Mouse (Mus musculus): ENCODE measurements at regions not wholly inside any gene's neighbourhood (a gene's known extent, or its start where the extent isn't known, plus 50 kb on each side); places are given as distances from the start of the nearest gene placed in this dataset.

GRCm38 (mm10) chr11:84638353-84638752 is 113.0 kb upstream of the Lhx1 start:
- DNase-seq (ENCODE audit: low spot score in 2 of 2) = no peak

GRCm38 (mm10) chr11:84637268-84637667 is 111.9 kb upstream of the Lhx1 start:
- no peak for DNase-seq (ENCODE audit: low spot score in 2 of 2)

DNA sequence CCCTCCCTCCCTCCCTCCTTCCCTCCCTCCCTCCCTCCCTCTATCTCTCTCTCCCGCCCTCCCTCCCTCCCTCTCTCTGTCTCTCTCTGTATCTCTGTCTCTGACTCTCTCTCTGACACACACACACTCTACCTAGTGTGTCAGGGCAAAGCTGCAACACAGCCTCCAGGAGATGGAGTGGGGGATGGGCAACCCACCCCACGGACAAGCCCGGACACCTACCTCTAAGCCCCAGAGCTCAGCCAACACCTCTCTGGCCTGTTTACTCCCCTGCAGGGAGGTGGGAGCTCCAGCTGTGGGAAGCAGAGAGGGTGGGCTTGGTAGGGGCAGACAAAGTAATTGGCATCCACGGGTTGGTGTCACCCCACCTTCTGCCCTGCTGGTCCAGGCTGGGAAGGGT is 109.7 kb upstream of the Lhx1 start:
- DNase-seq (ENCODE audit: low spot score in 2 of 2) = no peak

GRCm38 (mm10) chr11:84633300-84633699 is 108.0 kb upstream of the Lhx1 start:
- no peak for DNase-seq (ENCODE audit: low spot score in 2 of 2)

DNA sequence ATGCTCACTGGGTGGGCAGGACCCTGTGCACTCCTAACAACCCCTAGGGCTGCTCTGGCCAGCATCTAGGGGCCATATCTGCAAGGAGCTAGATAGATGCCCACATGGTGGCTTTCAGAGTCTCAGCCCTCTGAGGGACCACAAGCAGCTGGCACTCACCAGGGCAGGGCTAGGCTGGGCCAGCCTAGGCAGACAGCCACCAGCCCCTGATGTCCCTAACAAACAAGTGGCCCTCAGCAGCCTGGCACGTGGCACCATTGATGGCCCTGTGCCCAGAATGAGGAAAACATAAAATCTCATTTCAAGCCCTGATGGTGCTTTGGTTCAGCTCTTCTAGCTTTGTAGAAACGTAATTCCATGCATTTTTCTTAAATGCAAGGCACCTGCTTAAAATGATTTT is 102.8 kb upstream of the Lhx1 start:
- peak; percentile 44 to 85 for DNase-seq (ENCODE audit: low spot score in 2 of 2)

- DNase-seq (ENCODE audit: low spot score in 2 of 2) = peak in 1 of 2 experiments; percentile 63
Observed at GRCm38 (mm10) chr11:84627685-84628084, 102.3 kb upstream of the Lhx1 start.

DNA sequence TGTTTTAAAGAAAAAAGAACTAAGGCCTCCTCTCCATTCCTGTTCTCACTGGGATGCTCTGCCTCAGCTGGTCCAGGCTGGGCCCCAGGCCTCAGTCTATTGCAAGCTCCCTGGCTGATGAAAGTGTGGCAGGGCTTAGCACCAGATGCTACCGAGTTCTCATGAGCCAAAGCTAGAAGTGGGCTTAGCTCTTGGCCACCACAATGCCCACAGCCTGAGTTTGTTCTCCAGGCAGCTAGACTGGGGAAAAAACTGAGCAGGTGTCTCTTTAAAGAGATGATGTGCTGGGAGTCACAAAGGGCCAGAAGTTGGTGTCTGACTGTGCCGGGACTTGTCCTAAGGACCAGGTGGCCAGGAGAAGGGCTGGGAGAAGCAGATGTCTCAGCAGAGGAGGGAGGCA is 101.9 kb upstream of the Lhx1 start:
- no peak for DNase-seq (ENCODE audit: low spot score in 2 of 2)

DNA sequence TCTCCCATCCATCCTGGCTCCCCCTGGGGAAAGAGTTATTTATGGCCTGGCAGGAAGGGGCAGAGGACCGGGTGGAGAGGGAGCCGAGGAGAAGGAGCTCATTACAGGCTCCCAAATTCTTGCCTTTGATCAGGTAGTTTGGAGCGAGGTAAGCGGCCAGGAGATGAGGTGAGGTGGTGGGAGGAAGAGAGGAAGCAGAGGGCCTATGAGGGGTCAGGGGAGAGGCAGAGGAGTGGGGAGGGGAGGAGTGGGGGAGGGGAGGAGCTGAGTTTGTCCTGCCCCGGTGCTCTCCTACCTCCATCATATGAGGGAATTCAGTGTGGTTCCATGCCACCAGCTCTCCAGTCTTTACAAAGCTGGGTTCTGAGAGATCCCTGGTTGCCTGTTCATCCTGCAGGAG is 98.8 kb upstream of the Lhx1 start:
- no peak for DNase-seq (ENCODE audit: low spot score in 2 of 2)

DNA sequence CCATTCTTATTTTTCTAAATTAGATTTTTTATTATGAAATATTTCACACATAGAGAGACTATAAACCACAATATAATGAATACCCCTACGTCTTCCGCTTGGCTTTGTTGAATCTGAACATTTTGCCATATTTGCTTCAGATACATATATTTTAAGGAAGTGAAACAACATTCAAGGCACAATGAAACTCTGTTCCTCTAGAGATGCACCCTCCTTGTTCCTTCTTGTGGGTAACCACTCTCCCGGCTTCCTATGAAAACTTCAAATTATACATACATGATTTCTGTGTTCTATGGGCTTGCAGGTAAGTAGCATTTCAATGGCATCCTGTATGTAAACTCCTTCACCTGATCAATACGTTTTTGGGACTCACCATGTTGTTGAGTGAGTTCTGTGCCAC is 94.4 kb upstream of the Lhx1 start:
- DNase-seq (ENCODE audit: low spot score in 2 of 2) = no peak

GRCm38 (mm10) chr11:84618576-84618975 is 93.2 kb upstream of the Lhx1 start:
- DNase-seq (ENCODE audit: low spot score in 2 of 2) = no peak

GRCm38 (mm10) chr11:84612982-84613720 is 87.8 kb upstream of the Lhx1 start:
- peak in 1 of 2 experiments; percentile 27 for DNase-seq (ENCODE audit: low spot score in 2 of 2)

DNA sequence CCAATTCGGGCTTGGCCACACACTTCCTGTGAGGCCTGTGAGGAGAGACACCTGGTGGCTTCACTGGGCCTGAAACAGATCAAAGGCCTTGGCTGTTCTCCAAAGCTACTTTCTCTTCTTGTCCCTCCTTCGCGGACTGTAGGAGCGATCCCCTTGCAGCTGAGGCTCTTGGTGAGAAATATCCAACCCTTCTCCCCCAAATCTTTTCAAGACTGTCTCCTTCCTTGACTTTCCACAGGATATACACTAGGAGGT is 86.2 kb upstream of the Lhx1 start:
- DNase-seq (ENCODE audit: low spot score in 2 of 2) = no peak

DNA sequence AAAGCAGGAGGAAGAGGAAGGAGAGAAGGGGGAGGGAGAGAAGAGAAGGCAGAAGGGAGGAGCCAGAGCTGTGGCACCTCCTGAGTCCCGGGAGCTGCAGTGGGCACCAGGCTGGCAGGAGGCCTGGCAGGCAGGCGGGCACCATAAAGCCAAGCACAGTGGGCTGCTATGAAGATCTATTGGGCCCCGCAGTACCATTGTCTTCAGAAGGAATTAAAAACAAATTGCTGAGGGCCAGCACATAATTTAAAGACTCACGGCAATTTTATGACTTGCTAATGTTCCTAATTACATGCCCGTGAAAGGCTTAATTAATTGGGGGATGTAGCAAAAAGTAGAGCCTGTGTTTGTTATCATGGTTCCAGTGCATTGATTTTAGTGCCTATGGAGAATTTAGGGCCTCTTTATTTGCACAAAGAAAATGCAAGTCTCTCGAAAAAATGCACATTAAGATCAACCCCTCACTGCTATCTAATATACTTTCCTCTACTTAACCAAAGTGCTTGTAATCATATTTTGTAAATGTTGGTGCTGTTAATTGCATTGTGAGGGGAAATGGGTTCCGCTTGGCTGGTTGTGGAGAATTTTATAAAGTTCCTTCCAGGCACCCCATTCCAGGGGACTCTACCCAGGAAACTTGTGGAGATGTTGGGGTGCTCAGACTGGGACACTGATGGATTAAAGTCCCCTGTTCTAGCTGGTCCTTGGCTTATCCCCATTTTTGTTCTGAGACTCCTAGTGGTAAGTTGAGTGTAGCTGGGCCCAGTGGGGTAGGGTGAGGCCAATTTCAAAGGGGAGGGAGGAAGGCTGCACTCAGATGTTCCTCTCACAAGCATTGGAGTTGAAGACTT is 85.7 kb upstream of the Lhx1 start:
- DNase-seq (ENCODE audit: low spot score in 2 of 2) = no peak

DNA sequence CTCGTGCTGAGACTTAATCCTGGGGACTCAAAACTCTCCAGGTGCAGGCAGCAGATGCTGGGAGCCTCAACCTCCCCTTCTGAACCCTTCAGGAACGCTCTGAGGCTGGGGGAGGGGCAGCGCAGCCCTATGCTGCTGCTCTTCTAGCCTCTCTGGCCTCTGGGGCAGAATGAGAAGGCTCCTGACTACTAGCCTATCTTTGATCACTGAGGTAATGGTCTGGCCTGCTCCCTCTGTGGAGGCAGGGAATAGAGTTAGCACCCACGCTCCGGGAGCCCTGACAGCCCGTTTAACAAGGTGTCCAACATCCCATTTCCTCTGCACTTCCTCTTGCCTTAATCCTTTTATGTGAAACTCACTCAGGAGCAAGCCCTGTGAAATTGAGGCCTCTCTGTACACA is 79.4 kb upstream of the Lhx1 start:
- DNase-seq (ENCODE audit: low spot score in 2 of 2) = no peak

GRCm38 (mm10) chr11:84599267-84599841 is 74.0 kb upstream of the Lhx1 start:
- no peak for DNase-seq (ENCODE audit: low spot score in 2 of 2)

GRCm38 (mm10) chr11:84597572-84598295 is 72.4 kb upstream of the Lhx1 start:
- DNase-seq (ENCODE audit: low spot score in 2 of 2) = peak in 1 of 2 experiments; percentile 80

- no peak for DNase-seq (ENCODE audit: low spot score in 2 of 2)
Observed at GRCm38 (mm10) chr11:84592715-84593339, 67.5 kb upstream of the Lhx1 start.

- DNase-seq (ENCODE audit: low spot score in 2 of 2) = no peak
Observed at GRCm38 (mm10) chr11:84587107-84587506, 61.8 kb upstream of the Lhx1 start.

DNA sequence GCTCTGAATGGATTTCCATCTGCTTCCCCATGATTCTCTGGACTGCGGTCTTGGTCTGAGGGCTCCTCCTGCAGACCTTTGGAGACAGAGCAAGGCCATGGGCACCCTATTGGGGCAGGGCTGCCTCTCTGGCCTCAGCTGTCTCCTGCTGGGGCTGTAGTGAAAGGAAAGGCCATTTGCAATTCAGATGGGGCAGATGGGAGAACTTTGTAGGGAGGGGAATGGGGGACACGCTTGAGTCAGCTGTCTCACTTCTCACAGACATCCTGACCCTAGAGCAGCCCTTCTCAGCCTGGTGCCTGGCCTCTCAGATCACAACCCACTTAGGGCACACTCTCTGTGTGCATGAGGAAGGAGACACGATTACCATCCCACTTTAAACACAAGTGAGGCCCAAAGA is 60.3 kb upstream of the Lhx1 start:
- DNase-seq (ENCODE audit: low spot score in 2 of 2) = no peak

DNA sequence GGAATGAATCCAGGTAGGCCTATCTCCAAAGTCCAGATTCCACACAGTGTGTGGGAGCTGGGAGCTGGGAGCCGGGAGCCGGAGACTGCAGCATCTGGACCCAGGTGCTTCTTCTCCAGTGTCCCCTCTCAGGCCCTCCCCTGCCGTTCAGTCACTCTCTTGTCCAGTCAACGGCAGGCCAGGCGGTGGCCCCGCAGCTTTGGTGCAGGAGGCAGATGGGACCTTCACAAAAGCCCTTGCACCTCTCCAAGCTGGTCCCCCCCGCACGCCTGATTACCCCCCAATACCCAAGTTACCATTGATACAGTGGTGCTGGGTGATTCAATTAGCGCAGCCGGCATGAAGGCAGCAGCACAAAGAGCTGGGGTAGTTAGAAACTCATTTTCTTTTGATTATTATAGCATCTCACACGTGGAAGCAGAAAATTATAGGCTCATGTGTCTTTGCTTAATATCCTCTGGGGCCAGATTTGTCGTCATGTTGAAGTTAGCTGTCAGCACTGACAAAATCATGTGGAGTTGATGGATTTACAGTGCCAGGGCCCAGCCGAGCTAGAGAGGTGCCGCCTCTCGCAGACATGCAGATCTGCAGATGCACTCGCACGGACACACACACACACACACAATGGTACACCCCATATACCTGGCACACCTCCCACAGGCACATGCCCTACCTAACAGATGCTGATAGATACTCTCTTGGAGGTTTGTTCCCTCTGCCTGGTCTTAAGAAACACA is 53.6 kb upstream of the Lhx1 start:
- DNase-seq (ENCODE audit: low spot score in 2 of 2) = no peak

Data from cerebellum, postnatal 4 days (tissue).